ENCODE assay signal across 11 mouse cellular contexts in the genomic region with DNA sequence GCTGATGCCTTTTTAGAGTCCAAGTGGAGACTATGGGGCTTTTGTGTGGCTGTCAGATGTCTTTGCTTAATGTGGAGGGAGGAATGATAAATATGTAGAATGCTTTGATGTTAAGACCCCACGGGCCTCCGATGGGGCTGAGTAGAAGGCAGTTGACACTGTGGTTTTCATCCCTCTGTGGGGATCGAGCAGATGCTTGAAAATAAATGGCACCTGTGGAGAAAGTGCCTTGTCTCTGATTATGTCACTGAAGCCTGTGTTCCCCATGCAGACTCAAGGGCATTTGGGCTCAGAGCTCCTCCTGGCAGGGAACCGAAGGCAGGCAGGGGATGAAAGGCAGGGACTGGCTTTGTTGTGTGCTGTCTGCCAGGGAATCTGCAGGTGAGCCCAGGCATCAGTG.
"Had no signal": no experiment of that assay in that cellular context is flagged by ENCODE, and none has a peak within 500 bp of the region (broad histone marks: within the 10 kb centered on the region; RNA-seq: fewer than 3 reads in every experiment).

No protein-coding gene starts in this region.

- DNase-seq: kidney, adult 9 months; kidney, postnatal 4 days; lung, adult 18-20 months; thymus, adult 18-20 months; thymus, postnatal 14 days had no signal

- H3K4me3 ChIP-seq: layer of hippocampus, adult 2 months; limb, embryonic 12.5 days; neural tube, embryonic 12.5 days had no signal

- H3K4me2 ChIP-seq: limb, embryonic 12.5 days; neural tube, embryonic 12.5 days had no signal

- H3K36me3 ChIP-seq: limb, embryonic 12.5 days; neural tube, embryonic 12.5 days had no signal

- H3K27ac ChIP-seq: kidney, postnatal 0 days; layer of hippocampus, adult 2 months; limb, embryonic 12.5 days; liver, embryonic 14.5 days; neural tube, embryonic 12.5 days; stomach, postnatal 0 days had no signal

- H3K9ac ChIP-seq: limb, embryonic 12.5 days; liver, embryonic 14.5 days; neural tube, embryonic 12.5 days had no signal

- H3K9me3 ChIP-seq: limb, embryonic 12.5 days; neural tube, embryonic 12.5 days had no signal
